In genomic region chr15:93555719-93556118, GRCm38 (mm10) we compare ENCODE assay signal across 22 mouse cellular contexts. TPM values are rescaled to one million over a fixed set of nuclear protein-coding genes. Genes with fewer than 3 reads are reported as not detected.
A peak's percentile ranks its signal among the peaks of the same experiment; 100 is the strongest.
DNase-seq lines count a peak whose midpoint lies in the region; ATAC-seq and TF ChIP-seq lines count a peak whose summit lies in the region.
"Had no signal": no experiment of that assay in that cellular context is flagged by ENCODE, and none has a peak within 500 bp of the region (broad histone marks: within the 10 kb centered on the region; RNA-seq: fewer than 3 reads in every experiment).

No protein-coding gene starts in this region.

- H3K4me3 ChIP-seq in heart, adult 2 months = no peak overlapping the region
- H3K4me3 ChIP-seq in heart, embryonic 10.5 days = no peak overlapping the region
- H3K4me3 ChIP-seq in limb, embryonic 12.5 days (replicated peaks) = no peak overlapping the region
- no peak overlapping the region for H3K4me3 ChIP-seq in limb, embryonic 10.5 days
- H3K4me3 ChIP-seq: embryonic facial prominence, embryonic 12.5 days; hindbrain, embryonic 10.5 days; limb, embryonic 15.5 days had no signal

- WGBS in heart, adult 2 months = 50% methylated on average over 8 of the region's 8 CpGs
- 55% methylated on average over 8 of the region's 8 CpGs for WGBS in heart, embryonic 10.5 days
- WGBS in limb, embryonic 12.5 days = 65% methylated on average over 8 of the region's 8 CpGs
- 74% methylated on average over 8 of the region's 8 CpGs for WGBS in limb, embryonic 10.5 days

- H3K36me3 ChIP-seq in heart, adult 2 months (ENCODE audit: control insufficient read depth, insufficient read depth, low read length) = no peaks in the 10 kb centered on the region
- H3K36me3 ChIP-seq in heart, embryonic 10.5 days = peaks cover 10% of the 10 kb centered on the region; the same call in 1 of the 2 replicates
- peaks cover 14% of the 10 kb centered on the region for H3K36me3 ChIP-seq in limb, embryonic 12.5 days
- H3K36me3 ChIP-seq in limb, embryonic 10.5 days = peaks cover 12% of the 10 kb centered on the region
- H3K36me3 ChIP-seq: hindbrain, embryonic 10.5 days had no signal

- no peak overlapping the region for H3K4me2 ChIP-seq in limb, embryonic 12.5 days
- H3K4me2 ChIP-seq: embryonic facial prominence, embryonic 12.5 days; limb, embryonic 15.5 days had no signal

- no peak overlapping the region for H3K9ac ChIP-seq in heart, adult 2 months (ENCODE audit: low read depth, low read length)
- no peak overlapping the region for H3K9ac ChIP-seq in limb, embryonic 12.5 days (replicated peaks)
- H3K9ac ChIP-seq: embryonic facial prominence, embryonic 12.5 days; forebrain, postnatal 0 days; limb, embryonic 15.5 days had no signal

- H3K79me2 ChIP-seq in heart, adult 2 months (replicated peaks; ENCODE audit: control insufficient read depth, insufficient read depth, low read length) = peaks cover 4% of the 10 kb centered on the region; the same call in 1 of the 2 replicates

- DNase-seq in heart, adult 2 months = no peak
- DNase-seq in heart, embryonic 10.5 days (ENCODE audit: low spot score) = no peak
- no peak for DNase-seq in limb, embryonic 10.5 days (ENCODE audit: low spot score)
- peak; percentile 33 for DNase-seq in ES-CJ7 (ENCODE audit: low read depth, low spot score)
- DNase-seq in ovary, postnatal 14 days (ENCODE audit: low spot score) = no peak
- no peak for DNase-seq in embryo, embryonic 10 days (ENCODE audit: low spot score)
- DNase-seq: adrenal gland, adult 2 months; cerebellum, adult 18-20 months; cerebellum, postnatal 14 days; forebrain, postnatal 0 days; gastrocnemius, postnatal 14 days; kidney, postnatal 10 days; midbrain, embryonic 14.5 days; thymus, adult 2 months; thymus, postnatal 4 days had no signal

- H3K27me3 ChIP-seq in heart, adult 2 months (ENCODE audit: control insufficient read depth, insufficient read depth, low read length) = no peaks in the 10 kb centered on the region
- H3K27me3 ChIP-seq in heart, embryonic 10.5 days (ENCODE audit: insufficient read depth, poor library complexity, severe bottlenecking) = no peaks in the 10 kb centered on the region
- H3K27me3 ChIP-seq in limb, embryonic 12.5 days = no peaks in the 10 kb centered on the region
- no peaks in the 10 kb centered on the region for H3K27me3 ChIP-seq in limb, embryonic 10.5 days (ENCODE audit: low read depth, poor library complexity, severe bottlenecking)
- H3K27me3 ChIP-seq: embryonic facial prominence, embryonic 12.5 days; limb, embryonic 15.5 days had no signal

- no peaks in the 10 kb centered on the region for H3K9me3 ChIP-seq in heart, embryonic 10.5 days
- no peaks in the 10 kb centered on the region for H3K9me3 ChIP-seq in limb, embryonic 12.5 days
- H3K9me3 ChIP-seq in limb, embryonic 10.5 days (replicated peaks) = no peaks in the 10 kb centered on the region
- H3K9me3 ChIP-seq: embryonic facial prominence, embryonic 12.5 days; hindbrain, embryonic 10.5 days; limb, embryonic 15.5 days had no signal

- ATAC-seq in limb, embryonic 12.5 days (ENCODE audit: insufficient number of reproducible peaks, insufficient read depth, low FRiP score, low TSS enrichment, low read depth) = no peak
- peak; percentile 25; the same call in 1 of the 2 replicates for ATAC-seq in megakaryocyte, adult 5-6 weeks (ENCODE audit: poor library complexity, severe bottlenecking)
- ATAC-seq: forebrain, postnatal 0 days; hindbrain, embryonic 16.5 days; intestine, embryonic 16.5 days had no signal

- peaks cover 3% of the 10 kb centered on the region; the same call in 1 of the 2 replicates for H3K4me1 ChIP-seq in heart, adult 2 months (ENCODE audit: control insufficient read depth, insufficient read depth, low read length)
- H3K4me1 ChIP-seq in heart, embryonic 10.5 days = peaks cover 38% of the 10 kb centered on the region
- H3K4me1 ChIP-seq in limb, embryonic 12.5 days (replicated peaks) = peaks cover 37% of the 10 kb centered on the region
- H3K4me1 ChIP-seq in limb, embryonic 10.5 days = peaks cover 38% of the 10 kb centered on the region

- no peak for TF ChIP-seq POLR2A in heart, adult 2 months (IDR thresholded peaks at IDR 0.05; ENCODE audit: insufficient read depth, low read depth, low read length)

- no peak overlapping the region for H3K27ac ChIP-seq in heart, adult 2 months
- no peak overlapping the region for H3K27ac ChIP-seq in heart, embryonic 10.5 days
- H3K27ac ChIP-seq in limb, embryonic 12.5 days = 0 out of 2 replicates have a peak overlapping the region, but pooled peaks have one; percentile 29
- no peak overlapping the region for H3K27ac ChIP-seq in limb, embryonic 10.5 days
- H3K27ac ChIP-seq: embryonic facial prominence, embryonic 12.5 days; hindbrain, embryonic 10.5 days; limb, embryonic 15.5 days had no signal

- intact Hi-C loops in heart, adult 2 months (cut with DNase I) = loop anchor here (5.0 kb wide), 1 partner anchor 38 kb away; no protein-coding TSS in a partner anchor

- TF ChIP-seq CTCF in heart, adult 2 months (IDR thresholded peaks at IDR 0.05) = peak; percentile 21

- TF ChIP-seq EP300 in heart, adult 2 months (IDR thresholded peaks at IDR 0.05; ENCODE audit: insufficient read depth, low read depth, low read length) = no peak

RNA-seq across cellular contexts. Expression of gene Prickle1, which starts 40.0 kb away (rescaled TPM):
- 10 to 100 TPM; 11.2 to 18.6 TPM for total RNA-seq in heart, adult 2 months (2021)
- 8.6 and 11.5 TPM in 2 replicates for polyA plus RNA-seq in heart, adult 2 months (2012; rRNA removed)
- polyA plus RNA-seq in heart, embryonic 10.5 days (2016; fragmentation: Nextera tagmentation; extraction: Ambion mirVana) = 28.5 and 33.4 TPM in 2 replicates
- polyA plus RNA-seq in limb, embryonic 12.5 days (2016; fragmentation: Nextera tagmentation; extraction: Ambion mirVana) = 56.5 and 61.5 TPM in 2 replicates
- polyA plus RNA-seq in limb, embryonic 10.5 days (2016; fragmentation: Nextera tagmentation; extraction: Ambion mirVana) = 20.4 and 25.7 TPM in 2 replicates
- total RNA-seq in megakaryocyte, adult 5-6 weeks (2015) = 0.02 and 0.23 TPM in 2 replicates
- total RNA-seq in megakaryocyte, adult 5-6 weeks (2017) = 0.04 and 0.15 TPM in 2 replicates
